Mouse (Mus musculus) heart, embryonic 14.5 days (tissue): ENCODE data around the gene Npas1. TPM values are rescaled to one million over a fixed set of nuclear protein-coding genes. Genes with fewer than 3 reads are reported as not detected.
A peak's percentile ranks its signal among the peaks of the same experiment; 100 is the strongest.

Source experiments
- ATAC-seq: fragments of 200-750 bp; cut with Nextera tagmentation; 2 replicates; pipeline ENCODE4 v1.8.0; 2017; ENCODE audit warnings: low read depth, moderate TSS enrichment; ENCODE audit not compliant: insufficient number of reproducible peaks, insufficient read depth, low FRiP score
- H3K27ac ChIP-seq, 2 experiments: fragments of 200-500 bp in 1 of 2; fragments of 300-500 bp in 1 of 2; sonication (generic) in 1 of 2; replicated peaks in 1 of 2; 2 replicates each; pipeline ENCODE4 v1.5.1; 2012 to 2014; ENCODE audit warnings: low read depth in 2 of 2, low read length in 2 of 2, control low read depth in 1 of 2, mild to moderate bottlenecking in 1 of 2, mixed read lengths in 1 of 2; ENCODE audit not compliant: control insufficient read depth in 1 of 2, insufficient read depth in 1 of 2
- H3K27me3 ChIP-seq: fragments of 300-500 bp; sonication (generic); 2 replicates; pipeline ENCODE4 v1.6.1; 2014; ENCODE audit warnings: mild to moderate bottlenecking, low read length, control low read depth; ENCODE audit not compliant: control insufficient read depth, insufficient read depth
- H3K36me3 ChIP-seq: fragments of 300-500 bp; sonication (generic); 2 replicates; pipeline ENCODE4 v1.6.1; 2014; ENCODE audit warnings: mild to moderate bottlenecking, control low read depth, low read length, mixed read lengths; ENCODE audit not compliant: control insufficient read depth, insufficient read depth
- H3K4me1 ChIP-seq, 2 experiments: fragments of 200-500 bp in 1 of 2; fragments of 300-500 bp in 1 of 2; sonication (generic) in 1 of 2; 2 replicates each; pipeline ENCODE4 v1.6.1; 2012 to 2014; ENCODE audit warnings: low read length in 2 of 2, control low read depth in 1 of 2, mixed read lengths in 1 of 2; ENCODE audit not compliant: control insufficient read depth in 2 of 2, insufficient read depth in 2 of 2
- H3K4me2 ChIP-seq: fragments of 300-500 bp; sonication (generic); 2 replicates; pipeline ENCODE4 v1.6.1; 2014; ENCODE audit warnings: mild to moderate bottlenecking, low read length
- H3K4me3 ChIP-seq, 2 experiments: fragments of 200-500 bp in 1 of 2; fragments of 300-500 bp in 1 of 2; sonication (generic) in 1 of 2; 2 replicates each; pipeline ENCODE4 v1.5.1; 2012 to 2014; ENCODE audit warnings: low read length in 2 of 2, mild to moderate bottlenecking in 2 of 2, control low read depth in 1 of 2, low read depth in 1 of 2, moderate library complexity in 1 of 2; ENCODE audit not compliant: control insufficient read depth in 1 of 2, insufficient read depth in 1 of 2
- H3K9ac ChIP-seq: fragments of 300-500 bp; sonication (generic); 2 replicates; pipeline ENCODE4 v1.6.1; 2014; ENCODE audit warnings: mild to moderate bottlenecking, low read length
- H3K9me3 ChIP-seq: fragments of 300-500 bp; sonication (generic); 2 replicates; pipeline ENCODE4 v1.6.1; 2016; ENCODE audit warnings: low read length, control low read depth; ENCODE audit not compliant: control insufficient read depth
- WGBS: fragments of 180-500 bp; shearing (Covaris S2); extraction: QIAGEN DNeasy Blood & Tissue Kit; methylation state at CpG from one replicate; pipeline ENCODE4 v1.1.7; 2014; 5-methylcytosine and 5-hydroxymethylcytosine counted together
- polyA plus RNA-seq: library from polyadenylated mRNA; unstranded; fragments of >200 nt; fragmentation: Nextera tagmentation; extraction: Ambion mirVana; gene quantifications from 2 replicates; pipeline ENCODE4 v1.2.1, GENCODE M21; 2014

Gene Npas1
- polyA plus RNA-seq: 0.20 TPM in 1 of 2 replicates, not detected in the other

- H3K36me3 ChIP-seq: no peaks in the 10 kb centered on the region
- peak within 1 kb of the TSS; percentile 64 for H3K4me2 ChIP-seq
- H3K27me3 ChIP-seq: peaks cover 51% of the 10 kb centered on the region
- peaks cover 5 to 15% of the 10 kb centered on the region in 2 experiments; a peak in 3 of 4 replicates for H3K4me1 ChIP-seq
- 84% methylated on average over 8 of the region's 8 CpGs for WGBS
- no peaks in the 10 kb centered on the region for H3K9me3 ChIP-seq
- ATAC-seq: no peak
- peak within 1 kb of the TSS; percentile 32 to 36; a peak in 3 of 4 replicates for H3K4me3 ChIP-seq
- no peak within 1 kb of the TSS for H3K27ac ChIP-seq
- H3K9ac ChIP-seq: no peak within 1 kb of the TSS
Measured at GRCm38 (mm10) chr7:16477628-16478027, at the start of gene Npas1. Npas1 (minus strand) TSS chr7:16477728.

- Histone ChIP-seq H3K36me3 (peaks cover 3% of the 10 kb centered on the region), H3K4me2 (no peak overlapping the region), H3K4me1 (peaks cover 18 to 28% of the 10 kb centered on the region in 2 experiments), H3K4me3 (no peak overlapping the region), H3K9ac (no peak overlapping the region), H3K27me3 (no peaks in the 10 kb centered on the region), H3K9me3 (no peaks in the 10 kb centered on the region), H3K27ac (peak overlapping the region; percentile 31 to 79; a peak in 3 of 4 replicates)
- WGBS: 77% methylated on average over 2 of the region's 2 CpGs
- ATAC-seq: no peak
Measured at GRCm38 (mm10) chr7:16525995-16526394, 48.5 kb upstream of the Npas1 start.

- no peak overlapping the region for H3K4me3 ChIP-seq
- H3K4me2 ChIP-seq: no peak overlapping the region
- H3K27ac ChIP-seq: peak overlapping the region; percentile 63 to 79; a peak in 3 of 4 replicates
Measured at GRCm38 (mm10) chr7:16525448-16525847, 47.9 kb upstream of the Npas1 start.

DNA sequence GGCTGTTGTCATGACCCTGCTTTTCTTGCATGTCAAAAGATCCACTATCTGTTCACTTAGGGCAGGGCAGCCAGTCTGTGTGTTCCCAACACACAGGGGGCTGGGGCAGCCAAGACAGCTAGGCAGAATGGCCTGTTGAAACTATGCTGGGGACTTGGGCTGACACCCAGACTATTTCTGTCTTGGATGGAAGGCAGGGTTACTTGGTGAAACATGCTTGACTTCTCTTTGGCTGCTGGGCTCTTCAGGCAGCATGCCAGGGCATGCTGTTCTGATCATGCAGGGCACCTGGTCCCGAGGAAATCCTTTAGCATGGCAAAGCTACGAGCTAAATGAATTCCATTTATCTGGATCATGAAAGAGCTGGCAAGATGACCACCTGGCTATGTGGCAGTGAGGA lies 46.8 kb upstream of the Npas1 start:
- Histone ChIP-seq H3K36me3 (no peaks in the 10 kb centered on the region; the same call in 1 of the 2 replicates), H3K4me3 (no peak overlapping the region), H3K27me3 (no peaks in the 10 kb centered on the region), H3K4me2 (no peak overlapping the region), H3K4me1 (peaks cover 18 to 28% of the 10 kb centered on the region in 2 experiments), H3K9me3 (no peaks in the 10 kb centered on the region), H3K27ac (peak overlapping the region; percentile 8 to 79; a peak in 3 of 4 replicates), H3K9ac (no peak overlapping the region)
- no peak for ATAC-seq
- 21% methylated on average over 2 of the region's 2 CpGs for WGBS

More at GRCm38 (mm10) chr7:16525448-16525847, 47.9 kb upstream of the Npas1 start:
- H3K36me3 ChIP-seq: peaks cover 3% of the 10 kb centered on the region
- 22% methylated on average over 3 of the region's 3 CpGs for WGBS
- no peaks in the 10 kb centered on the region for H3K27me3 ChIP-seq
- no peaks in the 10 kb centered on the region for H3K9me3 ChIP-seq
- H3K9ac ChIP-seq: no peak overlapping the region
- peaks cover 18 to 28% of the 10 kb centered on the region in 2 experiments for H3K4me1 ChIP-seq
- peak; percentile 63; the same call in 1 of the 2 replicates for ATAC-seq

DNA sequence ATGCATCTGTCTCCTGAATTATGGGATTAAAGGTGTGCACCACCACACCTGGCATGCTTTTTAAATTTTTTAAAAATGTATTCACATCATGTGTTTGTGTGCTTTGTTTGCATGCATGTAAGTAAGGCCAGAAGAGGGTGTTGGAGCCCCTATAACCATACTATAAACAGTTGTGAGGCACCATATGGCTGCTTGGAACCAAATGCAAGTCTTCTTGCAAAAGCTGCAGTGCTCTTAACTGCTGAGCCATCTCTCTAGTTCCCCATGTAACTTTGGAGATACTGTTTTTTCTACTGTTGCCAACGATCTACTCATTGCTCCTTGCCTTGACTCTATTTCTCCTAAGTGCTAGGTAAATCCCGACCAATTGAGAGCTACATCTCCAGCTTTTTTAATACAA lies 41.8 kb upstream of the Npas1 start:
- peaks cover 12 to 24% of the 10 kb centered on the region in 2 experiments; a peak in 3 of 4 replicates for H3K4me1 ChIP-seq
- no peak overlapping the region for H3K27ac ChIP-seq
- no peaks in the 10 kb centered on the region for H3K27me3 ChIP-seq
- H3K4me2 ChIP-seq: no peak overlapping the region
- H3K4me3 ChIP-seq: no peak overlapping the region
- no peak overlapping the region for H3K9ac ChIP-seq
- 97% methylated on average over 2 of the region's 2 CpGs for WGBS
- no peak for ATAC-seq
- no peaks in the 10 kb centered on the region for H3K9me3 ChIP-seq
- peaks cover 12% of the 10 kb centered on the region; the same call in 1 of the 2 replicates for H3K36me3 ChIP-seq

- H3K27ac ChIP-seq: peak overlapping the region; percentile 66 to 68
- no peak overlapping the region for H3K9ac ChIP-seq
- ATAC-seq: 0 out of 2 replicates have a peak, but pooled peaks have one; percentile 69
- WGBS: 37% methylated on average over 5 of the region's 5 CpGs
- H3K4me3 ChIP-seq: no peak overlapping the region
- H3K9me3 ChIP-seq: no peaks in the 10 kb centered on the region
- peaks cover 10 to 22% of the 10 kb centered on the region in 2 experiments for H3K4me1 ChIP-seq
- H3K4me2 ChIP-seq: no peak overlapping the region
- no peaks in the 10 kb centered on the region for H3K27me3 ChIP-seq
- peaks cover 17% of the 10 kb centered on the region for H3K36me3 ChIP-seq
Measured at GRCm38 (mm10) chr7:16517198-16517597, 39.7 kb upstream of the Npas1 start.

DNA sequence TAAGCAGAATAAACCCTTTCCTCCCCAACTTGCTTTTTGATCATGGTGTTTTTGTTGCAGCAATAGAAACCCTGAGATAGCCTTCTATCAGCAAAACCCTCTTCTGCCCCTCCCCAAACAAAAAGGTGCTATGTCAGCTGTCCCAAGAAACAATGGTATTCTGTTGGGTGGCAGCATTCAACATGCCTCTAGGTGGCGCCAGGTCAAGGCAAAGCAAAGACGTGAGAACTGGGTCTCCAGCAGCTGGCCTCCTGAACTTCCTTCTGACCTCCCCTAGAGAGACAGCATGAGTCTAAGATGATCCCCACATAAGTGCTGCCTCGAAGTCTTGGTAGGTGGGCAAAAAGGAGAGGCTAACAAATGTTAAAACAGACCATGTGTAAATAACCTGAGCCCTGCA lies 29.8 kb upstream of the Npas1 start:
- ATAC-seq: no peak
- H3K4me2 ChIP-seq: no peak overlapping the region
- H3K9me3 ChIP-seq: no peaks in the 10 kb centered on the region
- H3K36me3 ChIP-seq: peaks cover 70% of the 10 kb centered on the region
- H3K27me3 ChIP-seq: no peaks in the 10 kb centered on the region
- peaks cover 0 to 2% of the 10 kb centered on the region in 2 experiments; a peak in 1 of 4 replicates for H3K4me1 ChIP-seq
- H3K27ac ChIP-seq: no peak overlapping the region
- WGBS: 14% methylated on average over 3 of the region's 3 CpGs
- H3K4me3 ChIP-seq: no peak overlapping the region
- no peak overlapping the region for H3K9ac ChIP-seq

DNA sequence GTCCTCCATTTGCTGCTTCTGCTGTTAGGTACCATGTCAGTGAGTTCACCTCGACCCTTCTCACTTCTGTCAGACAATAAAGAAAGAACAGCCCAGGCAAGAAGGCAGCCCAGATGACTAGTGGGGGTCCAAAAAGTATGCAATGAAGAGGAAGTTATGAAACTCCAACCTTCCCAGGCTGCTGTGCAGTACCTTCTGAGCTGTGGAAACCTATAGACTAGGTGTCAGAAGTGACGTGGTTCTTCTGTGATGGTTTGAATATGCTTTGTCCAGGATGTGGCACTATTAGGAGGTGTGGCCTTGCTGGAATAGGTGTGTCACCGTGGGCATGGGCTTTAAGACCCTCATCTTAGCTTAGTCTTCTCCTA lies 27.7 kb upstream of the Npas1 start:
- Histone ChIP-seq H3K4me2 (no peak overlapping the region), H3K4me3 (no peak overlapping the region), H3K36me3 (peaks cover 67% of the 10 kb centered on the region), H3K4me1 (peaks cover 0 to 2% of the 10 kb centered on the region in 2 experiments; a peak in 1 of 4 replicates), H3K27me3 (no peaks in the 10 kb centered on the region), H3K9me3 (no peaks in the 10 kb centered on the region), H3K9ac (no peak overlapping the region), H3K27ac (no peak overlapping the region)
- 85% methylated on average over 3 of the region's 3 CpGs for WGBS
- ATAC-seq: no peak
